Mouse (Mus musculus) liver (tissue): ENCODE measurements at regions not wholly inside any gene's neighbourhood (a gene's known extent, or its start where the extent isn't known, plus 50 kb on each side); places are given as distances from the start of the nearest gene placed in this dataset.

Experiments used
- DNase-seq: peaks from one replicate; pipeline ENCODE4 v3.0.0-alpha.2; 2020; ENCODE audit warnings: mixed read lengths

- DNase-seq = no peak
These were observed 302.0 kb downstream of the Cd109 start for GRCm38 (mm10) chr9:78917336-78917735.

DNA sequence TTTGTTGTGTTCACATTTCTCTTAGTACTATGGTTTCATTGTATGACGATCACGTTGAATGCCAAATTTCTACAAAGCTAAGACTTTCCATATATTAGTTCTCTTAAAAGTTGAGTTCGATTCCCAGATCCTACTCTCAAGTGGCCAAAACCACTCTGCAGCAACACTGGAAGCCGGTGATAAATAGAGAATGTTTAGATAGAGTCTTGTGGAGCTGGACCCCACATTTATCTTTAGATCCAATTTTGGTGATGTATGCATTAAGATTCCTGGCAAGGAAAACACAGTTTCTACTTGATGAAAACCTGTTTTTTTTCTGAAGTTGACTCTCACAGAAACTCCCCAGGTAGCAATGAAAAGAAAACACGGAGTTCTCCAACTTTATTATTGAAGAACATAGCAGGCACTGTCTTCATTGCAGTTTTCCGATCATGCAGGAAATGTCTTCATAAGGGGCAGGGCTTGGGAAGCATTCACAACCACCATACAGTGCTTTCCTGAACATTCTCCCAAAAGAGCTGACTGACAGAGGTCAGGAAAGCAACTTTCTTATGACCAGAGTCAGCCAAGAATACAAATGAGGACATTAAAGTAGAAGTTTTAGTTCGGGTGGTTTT lies 310.7 kb downstream of the Cd109 start:
- DNase-seq = no peak

- no peak for DNase-seq
These were observed 326.3 kb downstream of the Cd109 start for GRCm38 (mm10) chr9:78941648-78942047.

GRCm38 (mm10) chr9:78964813-78965212 lies 349.5 kb downstream of the Cd109 start:
- DNase-seq = no peak

DNA sequence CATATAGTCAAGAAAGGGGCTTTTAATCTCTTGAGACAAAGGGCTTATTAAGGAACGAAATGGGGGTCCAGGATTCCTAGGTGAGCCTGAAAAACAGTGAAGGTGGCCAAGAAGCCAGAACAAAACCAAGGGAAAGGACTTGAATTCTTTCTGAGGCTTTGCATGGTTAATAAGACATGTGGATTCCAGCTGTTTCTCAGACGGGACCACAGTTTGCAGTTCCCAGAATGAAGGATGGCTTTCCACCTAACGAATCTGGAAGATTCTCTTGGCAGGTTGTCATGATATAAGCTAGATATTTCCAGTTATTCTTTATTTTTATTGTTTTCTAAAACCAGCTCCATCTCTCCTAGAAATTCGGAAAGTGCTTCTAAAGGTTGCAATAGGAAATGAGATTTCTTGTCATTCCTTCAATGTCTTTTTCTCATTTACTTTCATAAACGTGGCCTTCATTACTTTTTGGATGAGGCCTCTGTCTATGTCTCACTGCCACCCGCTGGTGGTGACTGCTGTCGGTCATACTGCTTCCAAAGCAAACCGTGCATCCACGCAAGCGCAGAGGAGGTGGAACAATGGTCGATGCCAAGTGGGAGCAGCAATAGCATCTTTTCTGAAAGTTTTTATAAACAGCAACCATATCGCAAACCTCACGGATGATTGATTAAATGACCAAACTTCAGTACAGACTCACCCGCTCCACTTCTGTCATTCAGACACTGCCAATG lies 350.0 kb downstream of the Cd109 start:
- DNase-seq = no peak

DNA sequence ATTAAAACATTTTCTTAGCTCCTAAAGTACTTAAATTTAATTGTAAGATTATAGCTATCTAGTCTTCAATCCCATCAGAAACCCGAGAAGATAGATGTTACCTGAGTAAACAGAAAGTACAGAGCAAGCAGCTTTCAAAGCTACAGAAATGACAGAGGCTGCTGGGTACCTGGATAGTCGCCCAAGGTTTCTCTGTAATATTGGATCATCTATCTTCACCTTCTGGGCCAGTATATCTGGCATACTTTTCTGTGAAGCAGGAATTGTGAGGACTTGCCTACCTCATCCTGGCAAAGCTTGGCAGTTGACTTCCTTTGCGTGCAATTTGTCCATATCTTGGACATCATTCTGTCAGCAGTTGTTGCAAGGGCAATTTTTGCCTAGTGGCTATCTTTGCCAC lies 356.4 kb downstream of the Cd109 start:
- no peak for DNase-seq

DNA sequence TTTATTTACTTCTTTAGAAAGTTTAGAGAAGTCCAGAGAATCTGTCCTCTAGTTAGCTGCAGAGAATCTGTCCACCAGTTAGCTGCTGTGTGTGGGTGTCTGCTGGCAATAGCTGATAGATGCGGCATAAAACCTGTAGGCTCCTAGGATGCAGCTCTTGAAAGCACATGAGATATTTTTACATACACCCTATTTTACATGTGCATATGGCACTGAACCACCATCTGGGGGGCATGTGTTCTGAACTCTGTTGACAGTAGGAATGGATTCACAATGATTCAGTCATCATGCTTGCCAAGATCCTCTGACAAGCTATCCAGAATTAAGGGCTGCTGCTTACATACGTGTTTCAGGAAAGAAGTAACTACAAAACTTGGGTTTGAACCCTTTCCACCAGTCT lies 368.4 kb downstream of the Cd109 start:
- DNase-seq = no peak

GRCm38 (mm10) chr9:78985184-78985864 lies 370.0 kb downstream of the Cd109 start:
- no peak for DNase-seq

DNA sequence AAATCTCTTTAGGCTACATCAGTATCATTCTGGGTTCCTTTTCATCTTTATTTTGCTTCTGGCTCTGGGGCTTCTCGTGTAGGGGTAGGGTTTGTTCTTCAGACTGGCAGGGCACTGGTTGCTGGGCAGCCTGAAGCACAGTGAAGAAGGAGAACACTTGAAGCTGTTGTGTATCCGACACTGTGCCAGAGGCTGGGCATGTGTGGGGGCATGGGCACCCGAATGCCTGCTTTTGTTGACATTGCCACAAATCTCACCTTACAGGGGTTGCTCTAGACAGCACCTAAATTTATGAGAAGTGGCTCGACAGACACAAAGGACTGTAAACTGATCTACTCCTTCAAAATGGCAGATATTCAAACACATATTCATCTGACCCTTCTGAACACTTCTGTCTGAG lies 376.0 kb downstream of the Cd109 start:
- DNase-seq = no peak

DNA sequence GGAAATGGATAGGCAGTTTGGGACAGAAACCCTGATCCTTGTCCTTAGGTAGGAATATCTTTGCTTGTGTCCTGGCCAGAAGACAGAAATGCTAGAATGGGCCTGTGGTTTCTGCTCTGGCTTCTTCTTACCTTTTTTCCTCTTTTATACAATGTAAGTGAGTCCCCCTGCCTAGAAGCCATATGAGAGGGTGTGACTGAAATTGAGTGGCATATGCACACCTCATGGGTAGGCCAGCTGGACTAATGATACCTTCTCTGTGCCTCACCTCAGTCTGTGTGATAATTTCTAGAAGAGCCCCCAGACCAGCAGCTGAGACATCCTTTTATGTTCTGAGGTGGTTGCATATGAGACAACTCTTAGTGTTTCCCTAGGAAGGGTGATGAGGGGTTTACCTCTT lies 385.7 kb downstream of the Cd109 start:
- no peak for DNase-seq

DNA sequence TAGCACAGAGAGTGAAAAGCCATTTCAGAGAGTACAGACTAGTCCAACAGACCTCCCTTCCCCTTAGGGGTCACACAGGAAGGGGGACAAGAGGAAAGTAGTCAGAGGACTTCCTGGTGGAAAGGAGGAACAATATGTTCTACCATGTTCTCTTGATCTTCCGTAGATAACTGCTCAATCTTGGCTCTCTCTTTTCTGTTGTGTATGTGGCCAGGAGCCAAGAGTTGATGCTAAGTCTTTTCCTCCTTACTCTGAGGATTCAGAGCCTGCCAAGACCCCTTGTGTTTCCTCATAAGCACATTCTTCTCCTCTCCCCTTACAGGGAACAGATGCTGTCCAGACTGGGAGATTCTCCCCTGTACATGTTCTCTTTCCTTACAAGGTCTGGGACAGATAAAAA lies 386.6 kb downstream of the Cd109 start:
- DNase-seq = no peak

DNA sequence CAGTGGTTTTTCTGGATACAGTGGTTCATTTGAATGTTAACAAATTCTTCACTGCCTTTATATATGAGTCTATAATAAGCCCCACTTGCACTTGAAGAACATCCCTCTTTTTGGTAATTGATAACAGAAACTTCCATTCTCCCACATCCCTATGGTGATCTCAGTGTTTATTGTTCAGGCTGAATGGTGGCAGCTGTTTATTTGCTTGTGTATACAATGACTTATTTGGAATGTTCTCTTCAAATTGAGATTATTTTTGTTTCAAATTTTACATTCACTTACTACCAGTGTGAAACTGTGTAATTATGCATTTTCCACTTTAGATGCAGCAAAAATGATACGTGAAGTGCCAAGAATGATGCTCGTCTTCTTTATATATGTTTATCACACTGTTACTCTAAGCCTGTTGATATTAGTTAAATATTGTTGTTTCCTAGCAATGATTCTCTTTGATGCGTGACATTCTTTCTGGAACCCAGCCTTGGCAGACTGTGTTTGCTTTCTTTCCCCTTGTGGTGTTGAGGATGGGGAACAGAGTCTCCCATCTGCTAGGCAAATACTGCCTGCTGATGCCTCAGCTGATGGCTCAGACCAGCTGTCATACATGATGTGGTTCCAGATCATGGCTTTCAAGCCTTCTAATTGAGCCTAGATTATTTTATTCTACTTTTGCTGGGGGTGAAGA lies 389.1 kb downstream of the Cd109 start:
- DNase-seq = no peak

DNA sequence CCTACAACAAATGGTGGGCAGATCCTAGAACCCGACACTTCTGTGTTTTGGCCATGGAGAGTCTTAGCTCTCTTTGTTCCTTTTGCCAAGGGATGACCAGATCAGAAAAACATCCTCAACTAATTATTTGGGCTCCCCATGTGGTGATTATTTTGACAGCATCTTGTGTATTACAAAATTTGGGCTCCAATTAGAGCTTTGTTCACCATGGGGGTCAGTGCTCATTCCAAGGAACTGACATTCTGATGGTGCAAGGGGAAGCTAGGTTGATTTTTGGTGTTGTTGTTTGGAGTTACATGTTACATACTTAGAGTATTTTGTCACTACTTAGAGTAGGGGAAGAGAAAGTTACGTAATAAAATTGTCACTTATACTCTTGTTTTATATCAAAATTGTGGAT lies 406.9 kb downstream of the Cd109 start:
- no peak for DNase-seq

DNA sequence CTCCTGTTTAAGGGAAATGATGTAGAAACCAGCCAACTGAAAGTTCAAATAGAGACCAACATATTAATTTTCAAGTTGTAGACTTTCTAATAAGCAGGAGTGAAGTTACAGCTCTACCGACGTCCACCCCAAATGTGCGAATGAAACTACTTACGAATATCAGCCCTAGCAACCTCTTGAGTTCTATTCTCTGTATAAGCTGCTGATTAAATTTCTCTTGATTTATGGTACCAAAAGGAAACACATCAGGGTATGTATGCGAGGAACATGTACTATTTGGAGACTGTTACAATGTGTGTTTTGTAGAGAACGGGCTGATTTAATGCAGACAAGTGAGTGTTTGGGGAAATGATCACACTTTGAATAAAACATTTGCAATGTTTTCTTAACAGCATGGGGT lies 412.9 kb downstream of the Cd109 start:
- DNase-seq = no peak

DNA sequence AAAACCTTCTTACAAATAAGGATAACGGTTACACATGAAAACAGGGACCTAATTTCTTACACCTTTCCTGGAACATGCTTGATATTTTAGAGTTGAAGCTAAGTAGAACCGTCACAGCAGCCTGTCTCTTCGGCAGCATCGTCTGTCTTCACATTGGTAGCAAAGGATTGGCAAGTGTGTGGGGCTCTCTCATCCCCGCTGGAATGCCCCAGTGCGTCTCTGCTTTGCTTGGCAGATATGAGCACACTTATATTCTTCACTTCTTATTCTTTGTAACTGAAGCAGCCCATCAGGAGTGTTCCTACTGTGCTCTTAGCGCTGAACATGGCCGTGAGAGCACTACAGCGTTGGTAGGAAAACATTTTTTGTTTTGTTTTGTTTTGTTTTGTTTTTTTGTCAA lies 414.1 kb downstream of the Cd109 start:
- DNase-seq = no peak

- no peak for DNase-seq
These were observed 420.3 kb downstream of the Cd109 start for GRCm38 (mm10) chr9:79035677-79036076.

GRCm38 (mm10) chr9:79037054-79037453 lies 421.7 kb downstream of the Cd109 start:
- no peak for DNase-seq

GRCm38 (mm10) chr9:79038971-79039370 lies 423.6 kb downstream of the Cd109 start:
- DNase-seq = no peak

GRCm38 (mm10) chr9:79044344-79044743 lies 429.0 kb downstream of the Cd109 start:
- DNase-seq = no peak

DNA sequence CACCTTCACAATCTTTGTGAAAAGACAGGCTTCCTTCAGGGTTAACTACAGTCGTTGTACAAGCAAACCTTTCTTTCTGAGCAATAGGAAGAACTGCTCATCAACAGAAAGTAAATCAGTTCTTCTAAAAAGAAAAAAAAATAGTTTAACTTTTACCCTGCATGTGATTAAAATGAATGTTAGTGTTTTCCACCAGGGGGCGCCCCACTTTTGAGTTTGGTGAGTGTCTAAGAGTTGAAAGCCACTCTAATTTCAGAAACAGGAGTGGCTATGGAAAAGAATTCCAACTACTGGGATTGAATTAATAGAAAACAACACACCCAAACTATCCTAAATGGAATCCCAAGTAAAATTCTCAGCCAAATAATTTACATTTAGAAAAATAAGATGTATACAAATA lies 430.0 kb downstream of the Cd109 start:
- DNase-seq = peak; percentile 34

GRCm38 (mm10) chr9:79071961-79072360 lies 456.6 kb downstream of the Cd109 start:
- DNase-seq = no peak

- no peak for DNase-seq
These were observed 494.3 kb downstream of the Cd109 start for GRCm38 (mm10) chr9:79109611-79110010.

- no peak for DNase-seq
These were observed 496.0 kb downstream of the Cd109 start for GRCm38 (mm10) chr9:79111326-79111725.

GRCm38 (mm10) chr9:79140970-79141369 lies 525.6 kb downstream of the Cd109 start:
- DNase-seq = no peak
